Mouse (Mus musculus) gastrocnemius, adult 2 months (tissue): ENCODE measurements around the gene Nt5c2. TPM values are rescaled to one million over a fixed set of nuclear protein-coding genes. Genes with fewer than 3 reads are reported as not detected.

Source experiments
- DNase-seq: peaks from one replicate; pipeline ENCODE4 v3.0.0; 2022
- H3K27ac ChIP-seq: fragments of 200-600 bp; 2 replicates; pipeline ENCODE4 v1.8.1; 2022; ENCODE audit warnings: mild to moderate bottlenecking
- H3K4me3 ChIP-seq: fragments of 200-600 bp; 2 replicates; pipeline ENCODE4 v1.8.1; 2022; ENCODE audit warnings: mild to moderate bottlenecking, moderate library complexity
- CTCF ChIP-seq: fragments of 200-600 bp; IDR thresholded peaks from 2 replicates; pipeline ENCODE4 v1.8.1; 2022; ENCODE audit warnings: antibody characterized with exemption, mild to moderate bottlenecking, moderate library complexity
- intact Hi-C: fragments of 180-260 bp; cut with DNase I; formaldehyde crosslinking; loops from one replicate; pipeline ENCODE4 v1.15.1; 2025
- total RNA-seq, 2 experiments: library from RNA; stranded (reverse); gene quantifications; 2 replicates each; pipeline ENCODE4 v1.2.3; 2021

Gene Nt5c2
- total RNA-seq, 2 experiments from 2014 or later = 9.5 to 18.2 TPM

- Histone ChIP-seq H3K4me3 (no peak overlapping the region), H3K27ac (no peak overlapping the region)
- TF ChIP-seq CTCF = no peak
- intact Hi-C loops = no loop called here
- no peak for DNase-seq
These were observed 94.4 kb downstream of the Nt5c2 start for GRCm38 (mm10) chr19:46920571-46920970.

- intact Hi-C loops = no loop called here
- TF ChIP-seq CTCF = no peak
- DNase-seq = no peak
- H3K27ac ChIP-seq = peak overlapping the region; percentile 76
- H3K4me3 ChIP-seq = peak overlapping the region; percentile 23
These were observed 99.4 kb downstream of the Nt5c2 start for GRCm38 (mm10) chr19:46915406-46916080.

DNA sequence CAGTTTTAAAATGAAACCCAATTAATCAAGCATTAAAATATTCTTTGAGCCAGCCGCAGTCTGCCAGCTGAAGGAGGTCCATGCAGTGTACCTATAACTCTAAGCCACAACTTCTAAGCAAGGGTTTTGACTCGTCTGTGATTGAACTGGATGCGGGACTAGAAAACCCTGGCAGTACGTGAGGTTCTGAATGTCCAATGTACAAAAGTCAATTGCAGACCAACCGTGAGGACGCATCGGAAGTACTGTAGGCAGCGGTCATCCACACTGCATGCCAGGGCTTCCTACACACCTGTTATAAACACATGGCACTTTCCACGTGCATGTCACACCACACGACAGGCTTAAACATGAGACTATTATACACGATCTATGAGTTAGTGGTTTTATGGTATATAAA is 101.3 kb downstream of the Nt5c2 start:
- H3K4me3 ChIP-seq = no peak overlapping the region
- intact Hi-C loops = no loop called here
- no peak overlapping the region for H3K27ac ChIP-seq
- DNase-seq = no peak
- TF ChIP-seq CTCF = no peak

DNA sequence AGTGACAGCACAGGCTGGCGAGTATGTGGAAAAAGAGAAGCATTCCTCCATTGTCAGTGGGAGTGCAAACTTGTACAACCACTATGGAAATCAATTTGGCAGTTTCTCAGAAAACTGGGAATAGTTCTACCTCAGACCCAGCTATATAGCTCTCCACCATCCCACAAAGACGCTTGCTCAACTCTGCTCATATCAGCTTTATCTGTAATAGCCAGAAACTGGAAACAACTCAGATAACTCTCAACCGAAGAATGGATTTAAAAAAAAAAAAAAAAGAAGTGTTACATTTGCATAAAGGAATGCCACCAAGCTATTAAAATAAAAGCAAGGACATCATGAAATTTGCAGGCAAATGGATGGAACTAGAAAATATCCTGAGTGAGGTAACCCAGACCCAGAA is 103.5 kb downstream of the Nt5c2 start:
- no peak for DNase-seq
- TF ChIP-seq CTCF = no peak
- Histone ChIP-seq H3K27ac (no peak overlapping the region), H3K4me3 (no peak overlapping the region)
- intact Hi-C loops = no loop called here

- DNase-seq = no peak
- H3K27ac ChIP-seq = peak overlapping the region; percentile 86
- TF ChIP-seq CTCF = no peak
- peak overlapping the region; percentile 42 for H3K4me3 ChIP-seq
- intact Hi-C loops = loop anchor here (5.0 kb wide), 1 partner anchor 53 kb away; no protein-coding TSS in a partner anchor
These were observed 106.0 kb downstream of the Nt5c2 start for GRCm38 (mm10) chr19:46908977-46909376.

DNA sequence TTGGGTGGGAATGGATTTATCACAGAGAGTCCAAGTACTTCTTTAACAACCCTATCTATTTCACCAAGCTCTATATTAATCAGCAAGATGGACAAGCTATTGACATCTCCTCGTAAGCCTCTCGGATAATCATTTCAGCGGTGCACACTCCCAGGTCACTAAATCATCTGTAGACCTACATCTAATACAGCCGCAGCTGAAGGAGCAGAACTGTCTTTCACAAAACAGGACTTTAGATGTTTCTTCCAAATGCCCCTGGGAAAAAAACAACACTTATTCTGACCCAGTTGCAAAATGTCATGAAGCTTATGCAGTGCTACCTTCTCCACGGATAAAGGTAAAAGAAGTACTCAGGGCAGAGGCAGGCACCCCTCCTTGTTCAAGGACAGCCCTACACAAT is 106.7 kb downstream of the Nt5c2 start:
- no peak for TF ChIP-seq CTCF
- H3K27ac ChIP-seq = peak overlapping the region; percentile 86
- intact Hi-C loops = loop anchor here (5.0 kb wide), 1 partner anchor 54 kb away; no protein-coding TSS in a partner anchor
- peak overlapping the region; percentile 42; the same call in 1 of the 2 replicates for H3K4me3 ChIP-seq
- DNase-seq = no peak

DNA sequence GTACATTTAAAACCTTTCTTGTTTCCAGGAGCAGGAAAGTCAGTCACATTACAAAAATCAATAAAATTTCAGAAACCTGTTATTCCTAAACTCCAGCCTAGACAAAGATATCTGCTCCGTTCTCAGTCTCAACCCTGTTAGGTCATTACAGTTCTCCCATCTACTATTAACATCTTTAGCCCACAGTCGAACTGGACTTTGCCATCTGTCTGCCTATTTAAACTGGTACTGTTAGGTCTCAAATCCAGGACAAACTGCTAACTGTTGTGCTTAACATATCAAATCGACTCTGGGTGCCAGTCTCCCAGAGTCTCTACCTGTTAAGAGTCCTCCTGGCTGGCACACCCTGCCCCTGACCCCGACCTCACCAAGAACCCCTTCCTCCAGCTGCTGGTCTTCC is 109.0 kb downstream of the Nt5c2 start:
- Histone ChIP-seq H3K4me3 (no peak overlapping the region), H3K27ac (peak overlapping the region; percentile 35)
- intact Hi-C loops = loop anchor here (5.0 kb wide), 1 partner anchor 56 kb away; no protein-coding TSS in a partner anchor
- no peak for TF ChIP-seq CTCF
- DNase-seq = no peak

DNA sequence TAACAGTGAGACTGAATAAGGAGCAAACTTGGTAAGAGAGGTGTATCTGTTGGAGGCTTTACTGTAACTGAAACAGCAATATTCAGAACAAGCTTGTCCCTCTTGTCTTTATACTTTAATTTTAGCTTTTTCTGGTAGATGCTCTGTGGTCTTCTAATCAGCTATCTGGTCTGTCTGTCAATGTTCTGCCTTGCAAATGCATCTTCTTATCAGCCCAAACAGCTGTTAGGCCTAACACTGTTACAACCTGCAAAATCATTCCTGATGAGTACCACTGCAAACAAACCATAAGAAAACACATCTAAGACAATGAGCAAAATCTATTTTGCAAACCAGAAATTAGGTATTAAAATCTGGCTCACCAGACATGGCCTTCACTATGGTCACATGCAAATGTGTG is 109.6 kb downstream of the Nt5c2 start:
- no peak for DNase-seq
- intact Hi-C loops = loop anchor here (5.0 kb wide), 1 partner anchor 57 kb away; no protein-coding TSS in a partner anchor

DNA sequence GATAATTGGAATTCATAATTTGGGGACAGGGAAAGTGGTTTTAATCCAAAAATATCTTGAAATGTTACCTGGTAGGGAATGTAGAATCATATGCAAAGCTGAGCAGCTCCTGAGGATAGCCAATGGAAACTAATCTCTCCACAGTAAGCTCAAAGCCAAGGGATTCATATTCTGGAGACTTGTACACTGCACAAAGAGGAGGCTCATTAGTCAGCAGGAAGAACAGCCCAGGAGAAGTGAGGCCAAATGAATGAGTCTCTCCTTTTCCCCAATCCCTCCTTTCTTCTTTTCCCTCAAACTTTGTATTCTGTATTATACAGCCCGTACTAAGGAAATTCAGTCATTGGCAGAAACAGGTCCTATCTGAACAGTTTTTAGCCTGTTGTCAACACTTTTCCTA is 110.0 kb downstream of the Nt5c2 start:
- Histone ChIP-seq H3K4me3 (no peak overlapping the region), H3K27ac (no peak overlapping the region)
- intact Hi-C loops = loop anchor here (5.0 kb wide), 1 partner anchor 57 kb away; no protein-coding TSS in a partner anchor
- DNase-seq = no peak
- TF ChIP-seq CTCF = no peak

More for the DNA sequence above, 109.6 kb downstream of the Nt5c2 start:
- no peak for TF ChIP-seq CTCF
- no peak overlapping the region for H3K4me3 ChIP-seq
- no peak overlapping the region for H3K27ac ChIP-seq

- no peak for DNase-seq
- H3K4me3 ChIP-seq = no peak overlapping the region
- intact Hi-C loops = no loop called here
- TF ChIP-seq CTCF = no peak
- no peak overlapping the region for H3K27ac ChIP-seq
These were observed 111.6 kb downstream of the Nt5c2 start for GRCm38 (mm10) chr19:46903379-46903778.

DNA sequence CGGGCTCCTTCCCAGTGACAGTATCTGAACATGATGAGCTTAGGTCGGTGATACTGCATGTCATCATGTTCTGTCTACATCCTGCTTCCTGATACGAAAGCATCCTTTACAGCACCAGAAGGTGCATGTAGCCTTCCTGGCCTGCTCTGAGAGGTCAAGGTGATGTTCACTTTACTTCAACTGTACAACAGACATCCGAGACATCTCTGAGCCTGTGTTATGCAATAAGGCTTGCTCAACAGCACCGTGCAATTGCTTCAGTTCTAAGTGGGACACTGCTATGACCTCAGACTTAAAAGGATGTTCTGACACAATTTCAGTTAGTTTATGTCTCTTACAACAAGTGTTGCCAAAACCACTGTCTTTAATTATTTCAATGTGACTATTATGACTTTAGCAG is 113.6 kb downstream of the Nt5c2 start:
- intact Hi-C loops = no loop called here
- DNase-seq = peak; percentile 57
- peak overlapping the region; percentile 56 for H3K27ac ChIP-seq

DNA sequence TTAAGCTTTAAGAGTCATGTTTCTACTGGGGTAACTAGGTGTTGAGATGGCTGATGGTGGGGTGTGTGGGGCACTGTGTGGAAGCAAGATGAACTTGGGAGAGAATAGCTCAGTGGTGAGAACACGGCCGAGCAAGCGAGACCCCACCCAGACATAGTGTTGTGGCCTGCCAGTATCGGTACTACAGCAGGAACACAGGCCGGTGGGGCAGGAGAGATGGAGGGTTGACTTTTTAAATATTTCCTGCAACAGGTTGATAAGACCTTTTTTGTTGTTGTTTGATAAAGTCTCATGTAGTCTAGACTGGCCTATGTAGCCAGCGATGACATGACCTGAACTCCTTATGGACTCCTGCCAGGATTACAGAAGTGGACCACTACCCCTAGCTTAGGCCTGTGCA is 114.2 kb downstream of the Nt5c2 start:
- intact Hi-C loops = no loop called here
- no peak for DNase-seq
- H3K4me3 ChIP-seq = no peak overlapping the region
- peak overlapping the region; percentile 56 for H3K27ac ChIP-seq
- TF ChIP-seq CTCF = no peak

More for the DNA sequence above, 113.6 kb downstream of the Nt5c2 start:
- no peak for TF ChIP-seq CTCF
- H3K4me3 ChIP-seq = no peak overlapping the region

DNA sequence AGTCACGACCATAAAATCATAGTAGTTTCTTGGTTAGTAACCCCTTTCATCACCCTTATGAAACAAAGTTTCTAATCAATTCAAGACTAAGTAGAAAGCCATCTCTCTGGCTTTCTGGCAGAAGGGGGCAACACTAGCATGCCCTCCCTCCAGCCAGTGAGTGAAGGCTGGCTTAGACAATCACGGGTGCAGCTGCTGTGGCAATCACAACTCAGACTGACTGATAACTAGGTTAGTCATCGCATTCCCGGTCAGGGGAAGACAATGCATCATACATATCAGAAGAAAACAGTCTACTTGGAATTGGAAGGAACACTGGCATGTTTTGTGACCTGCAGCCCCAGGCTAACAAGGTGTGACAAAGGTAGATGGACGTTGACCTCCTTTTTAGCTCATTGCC is 115.1 kb downstream of the Nt5c2 start:
- Histone ChIP-seq H3K4me3 (no peak overlapping the region), H3K27ac (0 out of 2 replicates have a peak overlapping the region, but pooled peaks have one; percentile 28)
- intact Hi-C loops = loop anchor here (5.0 kb wide), 1 partner anchor 42 kb away; no protein-coding TSS in a partner anchor
- DNase-seq = no peak
- TF ChIP-seq CTCF = no peak
